Mouse (Mus musculus) fat pad, adult 2 months (tissue): ENCODE measurements around the gene Cecr2.

ENCODE experiments used
- DNase-seq: peaks from one replicate; pipeline ENCODE4 v3.0.0-alpha.2; 2011; ENCODE audit warnings: low read depth, low spot score; ENCODE audit errors: extremely low read depth

Gene Cecr2

DNA sequence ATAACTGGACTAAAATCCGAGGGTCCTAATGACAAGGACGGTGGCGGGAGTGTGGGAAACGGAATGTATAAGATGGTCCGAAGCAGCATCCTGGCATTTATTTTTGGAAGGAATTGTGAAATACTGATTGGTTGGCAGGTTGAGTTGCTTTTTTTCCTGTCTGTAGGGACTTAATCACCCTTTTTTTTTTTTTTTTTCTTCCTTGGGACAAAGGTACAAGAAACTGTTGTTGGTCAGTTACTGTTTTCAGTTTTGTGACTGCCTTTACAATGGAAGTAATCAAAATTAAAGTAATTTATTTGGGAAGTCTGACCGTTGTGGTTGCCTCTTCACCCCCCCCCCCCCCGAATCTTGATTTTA is 1.2 kb downstream of the Cecr2 start:
- DNase-seq, result no peak

DNA sequence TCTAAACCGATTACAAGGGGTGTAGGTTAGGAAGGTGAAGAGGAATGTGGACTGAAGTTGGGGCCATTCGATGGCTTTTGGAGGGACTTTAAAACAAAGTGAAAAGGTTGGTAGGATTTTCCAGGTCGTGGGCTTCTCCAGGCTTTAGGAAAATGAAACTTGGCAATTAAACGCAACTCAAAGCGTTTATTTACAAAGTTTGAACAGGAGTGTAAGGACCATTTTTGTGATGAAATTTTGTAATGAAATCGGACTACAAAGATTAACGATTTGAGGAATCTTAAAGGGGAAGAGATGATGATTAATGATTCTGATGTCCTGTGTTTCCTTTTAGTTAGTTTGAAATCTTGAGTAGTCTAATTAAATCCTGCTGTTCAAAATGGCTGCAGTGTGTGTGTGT is 1.7 kb downstream of the Cecr2 start:
- no peak for DNase-seq

DNA sequence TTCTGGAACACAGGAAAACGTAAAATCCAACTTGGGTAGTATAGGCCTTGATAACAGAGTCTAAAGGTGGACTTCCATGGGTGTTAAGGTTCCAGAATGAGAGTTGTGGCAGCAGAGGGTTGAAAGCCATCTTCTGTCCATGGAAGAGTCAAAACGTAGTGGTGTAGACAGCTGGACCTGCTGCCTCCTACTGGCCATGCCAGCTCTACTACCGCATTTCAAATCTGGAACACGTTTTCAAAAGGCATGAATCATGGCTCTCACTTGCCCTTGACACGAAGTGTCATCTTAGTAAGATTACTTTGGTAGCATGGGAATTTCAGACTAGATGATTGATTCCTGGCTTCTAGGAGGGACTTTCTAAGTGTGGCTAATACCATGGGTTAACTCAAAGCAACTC is 8.0 kb downstream of the Cecr2 start:
- no peak for DNase-seq

DNA sequence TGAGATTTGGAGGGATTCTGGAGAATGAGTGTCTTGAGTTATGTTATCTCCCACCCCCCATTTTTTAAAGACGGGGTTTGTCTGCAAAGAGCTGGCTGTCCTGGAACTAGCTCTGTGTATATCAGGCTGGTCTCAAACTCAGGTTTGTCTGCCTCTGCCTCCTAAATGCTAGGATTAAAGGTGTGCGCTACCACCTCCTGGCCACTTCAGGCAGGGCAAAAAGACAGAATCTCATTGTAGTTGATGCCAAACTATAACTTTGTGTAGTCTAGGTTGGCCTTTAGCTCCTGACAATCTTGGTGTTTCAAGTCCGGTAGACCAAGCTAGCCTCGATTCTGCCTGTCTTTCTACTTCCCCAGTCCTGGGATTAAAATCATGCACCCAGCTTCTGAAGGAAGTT is 8.7 kb downstream of the Cecr2 start:
- no peak for DNase-seq

DNA sequence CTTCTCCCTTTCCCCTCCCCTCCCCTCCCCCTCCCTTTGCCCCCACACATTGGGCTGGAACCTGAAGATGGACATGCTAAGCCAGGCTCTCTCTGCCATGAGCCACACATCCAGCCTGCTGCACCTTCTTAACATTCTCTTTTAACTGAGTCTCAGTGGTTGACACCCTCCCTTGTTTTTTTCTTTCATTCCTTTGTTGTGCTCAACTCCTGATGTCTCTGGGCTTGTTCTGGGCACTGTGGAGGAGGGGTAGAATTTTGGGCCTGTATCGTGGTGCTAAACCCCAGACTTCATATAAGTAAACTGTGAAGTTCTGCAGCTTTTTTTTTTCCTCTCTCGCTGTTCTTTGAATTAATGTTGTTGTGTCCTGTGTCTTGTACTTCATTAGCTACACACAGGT is 9.8 kb downstream of the Cecr2 start:
- DNase-seq, result no peak

DNA sequence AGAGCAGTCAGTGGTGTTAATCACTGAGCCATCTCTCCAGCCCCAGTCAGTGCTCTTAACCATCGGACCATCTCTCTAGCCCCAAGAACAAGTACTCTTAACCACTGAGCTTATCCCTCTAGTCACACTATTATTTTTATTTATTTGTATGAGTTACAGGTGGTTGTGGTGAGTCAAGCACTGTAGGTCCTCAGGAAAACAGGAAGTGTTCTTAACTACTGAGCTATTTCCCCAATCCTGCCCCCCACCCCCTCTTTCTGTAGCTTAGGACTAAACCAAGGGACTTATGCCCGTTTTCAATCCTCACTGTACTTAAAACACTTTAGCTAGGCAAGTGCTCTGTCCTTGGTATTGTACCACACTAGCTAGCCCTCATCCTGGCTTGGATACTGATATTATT is 17.2 kb downstream of the Cecr2 start:
- no peak for DNase-seq

DNA sequence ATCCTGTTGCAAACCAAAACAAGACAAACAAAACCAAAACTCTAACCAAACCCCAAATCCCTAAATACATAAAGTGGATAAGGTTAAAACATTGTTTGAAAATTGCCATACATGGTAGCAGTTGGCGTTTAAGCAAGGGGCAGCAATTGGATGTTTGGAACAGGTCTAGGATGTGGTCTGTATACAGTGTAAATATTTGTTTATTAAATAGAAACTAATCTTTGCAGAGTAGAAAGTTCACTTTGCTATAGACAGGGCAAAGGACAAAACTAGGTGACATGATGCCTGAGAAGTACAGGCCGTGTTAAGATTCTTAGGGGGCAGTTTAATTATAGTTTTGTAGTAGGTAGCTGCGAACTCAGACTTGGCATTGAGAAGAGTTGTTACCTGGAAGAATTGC is 18.6 kb downstream of the Cecr2 start:
- no peak for DNase-seq

DNA sequence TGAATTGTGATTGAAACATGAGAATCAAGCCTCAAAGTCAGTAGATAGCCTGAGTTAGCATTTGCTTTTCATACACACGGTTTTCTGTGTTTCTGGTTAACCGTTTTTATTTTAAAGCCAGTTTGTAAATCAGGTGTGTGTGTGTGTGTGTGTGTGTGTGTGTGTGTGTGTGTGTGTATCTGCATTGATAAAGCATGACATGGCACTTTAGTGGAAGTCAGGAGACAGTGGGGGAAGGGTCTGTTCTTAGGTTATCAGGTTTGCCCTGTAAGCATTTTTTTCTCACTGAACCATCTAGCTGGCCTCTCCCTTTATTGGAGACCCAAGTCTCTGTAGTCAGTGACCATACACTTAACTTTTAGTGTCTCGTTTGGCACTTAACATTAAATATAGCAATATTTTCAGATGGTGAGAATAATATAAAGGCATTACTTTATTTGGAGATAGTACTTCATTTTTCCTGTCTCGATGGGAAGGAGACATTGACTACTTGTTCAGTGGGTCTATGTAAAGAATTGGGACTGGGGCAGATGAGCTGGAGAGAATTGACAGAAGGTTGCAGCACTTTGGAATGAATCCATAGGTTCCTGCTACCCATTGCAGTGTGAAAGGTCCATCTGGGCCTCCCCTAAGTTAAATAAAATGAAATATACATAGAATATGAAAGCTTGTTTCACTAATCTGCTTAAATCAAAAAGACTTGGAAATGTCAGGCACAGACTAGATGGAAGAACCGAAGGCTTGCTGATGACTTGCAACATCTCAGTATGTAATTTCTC is 20.9 kb downstream of the Cecr2 start:
- no peak for DNase-seq

DNA sequence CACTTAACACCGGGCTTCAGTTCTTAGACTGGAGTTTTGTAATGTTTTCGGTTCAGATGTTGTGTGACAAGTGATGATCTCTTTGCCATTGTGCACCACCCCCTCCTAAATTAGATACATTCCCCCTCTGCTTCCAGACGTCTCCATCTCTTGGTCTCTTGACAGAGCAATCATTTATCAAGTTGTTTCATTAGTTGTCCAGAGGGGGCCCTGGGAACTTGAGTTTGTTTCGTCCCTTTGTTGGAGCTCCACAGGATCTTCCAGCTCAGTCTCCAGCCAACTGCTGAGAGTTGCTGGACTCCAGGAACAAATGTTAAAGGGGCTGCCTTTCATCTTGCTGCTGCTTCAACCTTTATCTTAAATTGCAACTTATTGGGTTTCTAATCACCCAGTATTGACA is 34.1 kb downstream of the Cecr2 start:
- DNase-seq, result no peak

DNA sequence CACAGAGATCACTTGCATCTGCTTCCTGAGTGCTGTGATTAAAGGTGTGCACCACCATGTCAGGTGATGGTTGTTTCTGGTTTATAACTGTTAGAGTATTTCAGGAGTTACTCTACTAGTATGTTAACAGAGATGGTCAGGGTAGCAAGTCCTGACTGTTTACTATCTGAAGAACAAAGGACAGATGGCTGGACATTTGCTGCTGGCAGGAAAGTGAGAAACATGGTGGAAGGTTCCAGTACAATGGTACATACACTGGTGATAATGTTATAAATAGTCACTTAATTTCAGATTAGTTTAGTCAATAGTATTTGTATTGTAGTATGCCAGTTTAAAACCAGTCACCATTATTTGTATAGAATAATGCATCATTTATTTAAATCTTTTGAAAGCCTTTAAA is 38.2 kb downstream of the Cecr2 start:
- DNase-seq, result no peak

DNA sequence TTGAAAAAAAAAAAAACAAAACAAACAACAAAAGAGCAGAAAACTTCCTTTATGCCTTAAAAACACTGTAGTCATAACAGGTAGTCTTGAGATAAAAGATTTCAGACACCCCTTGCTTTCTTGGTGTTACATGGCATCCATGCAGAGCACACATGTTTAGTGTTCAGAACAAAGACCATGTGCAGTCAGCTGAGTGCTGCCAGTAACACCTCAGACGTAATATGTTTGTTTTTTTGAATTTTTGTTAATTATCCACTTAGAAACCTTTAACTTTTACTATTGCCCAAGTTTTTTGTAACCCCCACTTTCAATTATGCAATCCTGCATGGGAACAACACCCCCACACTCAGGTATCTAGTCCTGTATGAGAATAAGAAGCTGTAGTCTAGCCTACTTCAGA is 42.6 kb downstream of the Cecr2 start:
- DNase-seq, result no peak

DNA sequence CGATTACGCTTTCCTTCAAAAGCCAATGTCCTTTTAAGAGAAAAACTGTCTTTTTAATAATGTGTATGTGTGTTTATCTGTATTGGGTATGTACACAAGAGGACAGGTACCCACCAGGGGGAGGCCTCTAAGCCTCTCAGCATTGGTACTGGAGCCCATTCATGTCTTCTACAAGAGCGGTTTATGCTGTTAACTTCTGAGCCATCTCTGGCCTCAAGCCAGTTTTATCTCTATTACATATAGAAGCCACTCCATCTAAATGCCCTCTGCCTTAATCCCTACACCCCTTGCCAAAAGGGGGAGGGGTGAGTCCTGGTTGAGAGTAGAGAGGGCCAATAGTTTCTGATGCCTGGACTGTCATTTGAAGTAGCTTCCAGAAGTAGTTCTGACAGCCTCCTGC is 48.6 kb downstream of the Cecr2 start:
- DNase-seq, result no peak

DNA sequence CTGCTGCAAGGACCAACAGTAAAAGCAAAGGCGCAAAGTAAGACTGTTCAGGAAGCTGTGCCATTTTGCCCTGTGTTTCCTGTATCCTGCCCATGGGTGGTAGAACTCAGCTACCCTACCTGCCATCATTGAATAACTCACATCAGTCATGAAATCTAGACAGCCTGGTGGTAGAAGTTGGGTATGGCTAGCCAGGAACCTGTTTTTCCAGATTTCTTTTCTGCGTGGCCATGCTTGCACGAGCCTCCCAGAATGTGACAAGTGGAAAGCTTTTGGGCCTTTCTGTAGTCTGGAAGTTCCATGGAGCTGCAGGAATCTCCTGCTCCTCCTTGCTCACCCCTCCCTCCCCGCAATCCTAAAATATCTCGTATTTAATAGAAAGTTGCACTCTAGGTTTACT is 49.1 kb downstream of the Cecr2 start:
- DNase-seq, result no peak

DNA sequence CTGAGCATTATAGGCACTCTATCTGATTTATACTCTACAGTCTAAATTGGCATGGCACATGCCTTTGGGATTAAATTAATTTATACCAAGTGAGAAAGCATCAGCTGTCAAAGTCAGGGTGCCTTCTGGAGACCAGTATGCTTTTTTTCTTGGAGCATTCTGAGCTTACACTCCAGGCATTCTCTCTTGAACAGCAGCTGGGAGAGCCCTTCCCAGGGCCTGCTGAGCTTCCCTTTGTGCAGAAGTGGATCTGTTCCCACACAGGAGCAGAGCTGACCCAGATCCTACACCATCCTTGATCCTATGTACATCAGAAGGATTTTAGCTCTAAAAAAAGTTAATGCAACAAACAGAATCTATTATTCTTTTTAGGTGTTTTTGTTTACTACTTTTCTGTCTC is 49.7 kb downstream of the Cecr2 start:
- no peak for DNase-seq

DNA sequence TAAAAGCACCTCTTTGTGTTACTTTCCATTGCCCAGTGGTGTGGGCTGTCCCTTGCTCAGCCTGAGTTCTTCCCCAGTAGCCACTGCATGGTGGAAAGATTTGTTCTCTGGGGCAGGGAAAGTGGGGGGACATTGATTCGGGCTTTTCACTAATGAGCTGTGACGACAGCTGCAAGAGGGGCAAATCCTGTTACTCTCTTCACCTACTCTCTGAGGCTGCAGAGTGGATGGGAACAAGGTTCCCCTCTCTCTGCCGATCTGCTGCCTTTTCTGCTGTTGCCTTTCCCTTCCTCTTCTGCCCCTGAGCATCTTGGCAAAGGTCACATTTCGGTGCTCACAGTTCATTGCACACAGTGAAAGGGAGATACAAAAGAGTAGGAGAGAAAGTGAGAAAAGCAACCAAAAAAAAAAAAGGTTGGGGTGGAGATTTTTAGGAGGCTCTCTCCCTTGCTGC is 50.4 kb downstream of the Cecr2 start:
- no peak for DNase-seq

DNA sequence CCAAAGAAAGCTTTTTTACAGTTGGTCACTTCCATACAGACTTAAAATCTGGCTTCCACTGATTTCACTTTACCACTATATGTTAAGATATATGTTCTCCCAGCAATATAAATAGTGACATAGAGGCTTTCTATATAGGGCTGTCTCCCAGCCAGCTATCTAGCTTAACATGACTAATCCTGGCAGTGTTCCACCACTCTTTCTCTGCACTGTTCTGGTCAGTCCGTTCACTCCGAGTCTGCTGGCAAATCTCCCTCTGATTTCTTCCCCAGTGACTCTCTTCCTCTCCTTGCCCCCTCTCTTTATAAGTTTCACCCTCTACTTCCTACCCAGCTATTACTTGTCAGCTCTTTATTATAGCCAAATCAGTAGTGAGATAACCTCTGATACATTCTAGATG is 59.8 kb downstream of the Cecr2 start:
- DNase-seq, result no peak

DNA sequence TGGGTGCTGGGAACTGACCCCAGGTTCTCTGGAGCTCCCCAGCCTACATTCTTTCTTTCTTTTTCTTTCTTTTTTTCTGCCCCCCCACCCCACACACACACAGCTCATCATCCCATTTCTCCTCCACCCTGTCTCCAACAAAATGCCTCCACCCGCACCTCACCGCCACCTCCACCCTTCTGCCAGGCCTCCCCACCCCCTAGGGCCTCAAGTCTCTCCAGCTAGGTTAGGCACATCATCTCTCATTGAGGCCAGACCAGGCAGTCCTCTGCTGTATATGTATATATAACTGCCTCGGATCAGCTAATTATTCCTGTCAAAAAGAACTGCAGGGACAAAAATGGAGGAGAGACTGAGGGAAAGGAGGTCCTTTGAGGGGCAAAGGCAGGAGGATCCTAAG is 69.8 kb downstream of the Cecr2 start:
- DNase-seq, result no peak

DNA sequence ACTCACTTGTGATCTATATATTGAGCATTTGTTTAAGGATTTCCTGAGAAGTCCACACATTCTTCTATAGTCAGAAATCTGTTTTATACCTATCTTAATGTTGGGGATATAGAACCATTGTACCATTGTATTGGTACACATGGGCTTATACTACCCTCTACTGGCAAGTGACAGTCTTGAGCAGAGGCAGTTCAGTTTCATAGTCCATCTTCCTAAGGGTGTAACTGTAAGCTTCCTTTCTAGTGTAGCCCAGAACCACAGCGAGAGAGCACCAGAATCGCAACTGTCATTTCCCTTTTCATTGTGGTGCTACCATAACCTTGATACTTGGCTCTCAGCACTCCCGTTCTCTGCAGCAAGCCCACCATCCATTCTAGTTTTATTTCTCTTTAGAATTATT is 70.4 kb downstream of the Cecr2 start:
- no peak for DNase-seq

DNA sequence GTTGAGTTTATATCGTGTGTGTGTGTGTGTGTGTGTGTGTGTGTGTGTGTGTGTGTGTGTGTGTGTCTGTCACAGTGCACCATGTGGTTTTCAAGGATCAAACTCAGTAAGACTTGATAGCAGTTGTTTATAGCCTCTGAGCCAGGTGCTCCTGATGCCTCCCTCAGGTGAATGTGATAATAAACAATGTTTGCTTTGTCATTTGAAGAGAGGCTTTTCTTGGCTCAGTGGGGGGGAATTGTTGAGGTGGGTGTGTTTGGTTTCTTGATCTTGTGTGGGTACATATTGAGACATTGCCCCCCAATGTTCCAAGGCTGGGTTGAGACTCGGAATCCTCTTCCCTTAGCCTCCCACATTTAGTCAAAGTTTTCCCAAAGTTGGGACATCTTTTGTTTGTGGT is 77.0 kb downstream of the Cecr2 start:
- DNase-seq, result no peak

DNA sequence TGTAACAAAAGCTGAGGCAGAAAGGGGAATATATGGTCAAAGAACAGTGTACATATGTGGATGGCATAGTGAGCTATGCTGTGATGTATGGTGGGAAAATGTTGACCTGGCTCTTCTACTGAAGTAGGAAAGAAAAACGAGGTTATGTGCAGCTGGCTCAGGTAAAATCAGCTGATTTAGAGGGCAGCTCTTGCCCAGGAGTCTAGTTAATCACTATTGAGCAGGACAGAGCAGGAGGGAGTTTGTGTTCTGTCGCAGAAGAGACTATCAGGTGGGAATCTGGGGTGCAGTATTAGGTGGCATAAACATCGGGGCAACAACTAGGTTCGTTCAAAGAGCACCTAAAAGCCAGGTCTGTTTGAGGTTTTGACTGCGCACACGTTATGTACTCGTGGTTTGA is 78.1 kb downstream of the Cecr2 start:
- no peak for DNase-seq

DNA sequence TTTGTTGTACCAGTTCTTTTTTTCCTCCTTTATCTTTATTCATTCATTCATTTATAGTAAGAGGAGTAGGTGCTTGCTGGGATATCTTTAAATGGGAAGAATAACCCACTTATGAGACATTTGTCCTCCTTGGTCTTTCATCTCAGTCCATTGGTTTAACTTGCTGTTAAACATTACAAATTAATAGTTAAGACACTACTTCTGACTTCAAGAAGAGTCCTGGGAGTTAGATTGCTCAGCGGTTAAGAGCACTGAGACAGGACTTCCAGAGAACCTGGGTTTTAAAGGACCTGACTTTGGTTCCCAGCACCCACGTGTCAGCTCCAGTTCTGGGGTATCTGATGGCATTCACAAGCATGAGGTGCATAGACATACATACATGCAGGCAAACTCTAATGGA is 80.2 kb downstream of the Cecr2 start:
- DNase-seq, result no peak

DNA sequence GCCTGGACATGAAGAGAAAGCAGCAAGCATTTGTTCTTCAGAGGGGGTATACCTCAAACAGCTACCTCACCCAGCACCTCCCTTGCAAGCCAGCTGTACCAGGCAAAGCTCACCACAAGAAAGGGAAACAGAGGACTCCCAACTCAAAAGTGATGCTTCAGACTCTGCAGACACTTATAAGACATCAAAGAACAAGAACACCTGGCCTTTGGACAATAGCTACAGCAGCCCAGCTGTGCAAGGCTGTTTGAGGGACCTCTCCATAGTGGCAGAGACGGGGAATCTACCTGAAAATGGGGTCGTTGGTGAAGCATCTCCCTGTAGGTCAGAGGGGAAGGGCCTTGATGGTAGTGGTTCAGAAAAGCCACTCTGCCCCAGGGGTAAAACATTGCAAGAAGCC is 95.0 kb downstream of the Cecr2 start:
- no peak for DNase-seq

DNA sequence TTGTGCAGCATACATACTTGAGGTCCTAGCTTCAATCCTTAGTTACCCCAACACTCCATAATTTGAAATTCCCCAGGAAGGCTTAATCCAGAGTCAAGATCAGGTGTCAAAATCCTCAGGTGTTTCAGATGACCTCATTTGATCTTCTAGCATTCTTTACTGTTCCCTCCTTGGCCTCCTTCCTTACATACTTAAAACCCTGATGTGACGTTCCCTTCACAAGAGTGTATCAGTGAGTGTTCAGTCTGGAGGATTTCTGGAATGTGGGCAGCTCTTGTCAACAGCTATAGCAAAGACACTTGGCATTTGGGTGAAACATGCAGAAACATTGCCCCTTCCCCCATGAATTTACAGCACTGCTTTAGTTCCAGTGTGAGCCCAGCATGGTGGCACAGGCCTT is 103.8 kb downstream of the Cecr2 start:
- DNase-seq, result no peak

DNA sequence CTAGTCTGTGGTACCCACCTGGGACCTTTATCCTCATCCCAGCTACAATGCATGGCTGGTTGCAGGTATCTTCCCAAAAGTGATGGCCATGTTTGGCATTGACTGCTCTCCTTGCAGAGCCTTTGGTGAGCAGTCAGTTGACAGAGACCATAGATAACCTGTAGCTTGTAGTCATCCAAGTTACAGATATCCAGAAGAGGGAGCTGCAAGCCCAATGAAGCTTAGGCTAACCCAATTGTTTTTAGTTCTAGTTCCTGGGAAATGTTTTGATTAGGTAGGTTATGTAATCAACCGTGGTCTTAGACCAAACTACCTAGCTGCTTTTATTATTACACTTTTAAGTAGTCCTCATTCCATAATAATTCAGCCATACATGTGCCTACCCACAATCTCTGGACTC is 105.2 kb downstream of the Cecr2 start:
- no peak for DNase-seq
